Mouse (Mus musculus) 416B (cell line): ENCODE measurements around the gene Mia2.

Experiments
- DNase-seq: peaks from one replicate; pipeline ENCODE4 v3.0.0; 2011; ENCODE audit warnings: low read depth

Gene Mia2

DNA sequence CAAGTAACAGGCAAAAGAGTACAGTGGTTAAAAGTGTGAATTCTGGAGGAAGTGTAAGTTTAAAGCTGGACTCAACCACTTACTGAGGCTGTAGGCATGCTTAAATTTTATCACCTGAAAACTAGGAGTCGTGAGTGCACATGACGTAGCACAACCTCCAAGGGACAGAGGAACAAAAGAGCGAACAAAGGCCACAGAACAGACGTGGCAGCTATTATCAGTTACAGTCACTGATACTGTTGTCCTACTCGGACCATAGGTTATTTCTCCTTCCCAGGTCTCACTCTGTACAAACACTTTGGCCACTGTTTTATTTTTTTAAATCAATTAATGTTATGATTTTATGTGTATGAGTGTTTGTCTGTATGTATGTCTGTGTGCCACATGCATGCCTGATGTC lies 9.2 kb downstream of the Mia2 start:
- no peak for DNase-seq

GRCm38 (mm10) chr12:59105914-59106313 lies 10.3 kb downstream of the Mia2 start:
- DNase-seq, result no peak

DNA sequence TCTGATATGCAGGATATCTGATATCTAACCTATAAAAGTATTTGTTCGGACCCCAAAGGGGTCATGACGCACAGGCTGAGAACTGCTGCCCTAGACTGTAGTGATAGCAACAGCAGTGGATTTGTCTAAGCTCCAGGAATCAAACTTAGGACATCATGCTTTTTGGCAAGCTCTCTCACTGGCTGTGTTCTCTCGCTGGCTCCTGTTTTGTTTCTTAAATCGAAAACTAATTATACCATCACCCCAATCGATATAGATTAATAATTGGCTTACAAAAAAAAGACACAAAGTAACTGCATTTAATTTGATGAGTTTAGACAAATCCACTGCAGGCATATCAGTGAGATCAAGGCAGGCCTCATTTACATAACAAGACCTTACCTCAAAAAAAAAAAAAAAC lies 10.9 kb downstream of the Mia2 start:
- no peak for DNase-seq

DNA sequence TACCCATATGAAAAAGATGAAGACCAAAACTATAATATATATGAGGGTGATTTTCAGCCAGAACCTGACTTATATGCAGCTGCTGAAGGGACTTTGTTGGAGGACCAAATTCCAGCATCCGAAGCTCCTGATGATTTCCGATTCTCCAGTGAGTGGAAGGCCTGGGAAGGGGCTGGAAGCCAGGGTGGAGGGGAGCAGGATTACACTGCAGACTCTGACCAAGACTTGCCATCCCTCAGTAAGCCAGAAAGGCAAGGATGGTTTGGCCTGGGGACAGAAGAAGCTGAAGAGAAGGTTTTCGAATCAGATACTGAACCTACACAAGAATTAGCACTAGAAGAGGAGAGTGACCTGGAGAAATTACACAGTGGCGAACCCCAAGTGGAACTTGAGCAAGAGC lies 12.3 kb downstream of the Mia2 start:
- no peak for DNase-seq

DNA sequence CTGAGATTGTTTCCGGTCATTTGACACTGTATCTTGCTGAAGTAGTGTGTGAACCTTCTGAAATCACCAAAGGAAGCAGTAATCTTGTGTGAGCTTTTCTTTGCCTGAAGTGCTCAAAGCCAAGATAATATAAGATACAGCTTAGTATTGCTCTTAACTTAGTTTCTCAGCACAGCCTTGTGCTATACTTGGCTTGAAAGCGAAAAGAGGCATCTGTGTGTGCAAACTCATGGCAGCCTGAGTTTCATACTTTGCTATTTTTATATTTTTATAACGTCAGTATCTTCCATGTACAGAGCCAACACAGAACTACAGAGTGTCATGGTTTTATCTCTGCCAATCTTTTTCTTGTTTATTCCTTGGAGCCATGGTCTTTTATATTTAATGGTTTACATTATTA lies 21.6 kb downstream of the Mia2 start:
- DNase-seq, result no peak

DNA sequence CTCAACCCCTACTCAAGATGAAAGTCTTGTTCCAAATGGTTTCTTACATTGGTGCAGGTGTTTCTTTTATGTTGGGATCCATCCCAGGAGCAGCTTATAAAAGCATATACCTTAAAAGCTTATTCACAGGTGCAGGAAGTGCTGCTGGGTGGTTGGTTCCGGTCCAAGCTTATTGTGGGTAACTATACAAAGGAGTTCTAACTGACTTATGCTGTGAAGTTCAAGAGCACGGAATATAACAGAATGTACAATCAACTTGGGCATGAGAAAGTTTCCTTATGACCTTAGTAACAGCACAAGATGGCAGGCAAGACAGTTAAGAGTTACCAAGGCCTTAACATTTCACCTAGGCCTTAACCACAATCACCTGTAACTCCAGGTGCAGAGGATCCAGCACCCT lies 29.8 kb downstream of the Mia2 start:
- no peak for DNase-seq

DNA sequence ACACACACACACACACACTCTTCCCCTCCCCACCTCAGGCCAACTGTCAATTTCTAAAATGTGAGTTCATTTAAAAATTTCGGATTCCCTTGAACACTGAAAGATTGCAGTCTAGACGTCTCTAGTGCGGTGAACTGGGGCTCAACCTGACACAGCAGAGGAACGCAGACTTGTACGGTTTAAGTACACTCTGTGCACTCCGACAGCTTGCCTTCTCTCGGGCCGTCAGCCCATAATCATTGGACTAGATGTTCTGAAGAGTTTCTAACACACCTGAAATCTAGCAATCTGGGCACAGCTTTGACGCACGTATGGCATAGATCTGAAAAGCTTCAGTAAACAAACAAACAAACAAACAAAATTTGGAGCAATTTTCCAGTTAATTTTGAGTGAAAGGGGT lies 32.9 kb downstream of the Mia2 start:
- DNase-seq, result no peak

GRCm38 (mm10) chr12:59129038-59129437 lies 33.4 kb downstream of the Mia2 start:
- peak; percentile 31 for DNase-seq

- DNase-seq, result peak; percentile 65
Observed at GRCm38 (mm10) chr12:59129592-59129991, 34.0 kb downstream of the Mia2 start.

DNA sequence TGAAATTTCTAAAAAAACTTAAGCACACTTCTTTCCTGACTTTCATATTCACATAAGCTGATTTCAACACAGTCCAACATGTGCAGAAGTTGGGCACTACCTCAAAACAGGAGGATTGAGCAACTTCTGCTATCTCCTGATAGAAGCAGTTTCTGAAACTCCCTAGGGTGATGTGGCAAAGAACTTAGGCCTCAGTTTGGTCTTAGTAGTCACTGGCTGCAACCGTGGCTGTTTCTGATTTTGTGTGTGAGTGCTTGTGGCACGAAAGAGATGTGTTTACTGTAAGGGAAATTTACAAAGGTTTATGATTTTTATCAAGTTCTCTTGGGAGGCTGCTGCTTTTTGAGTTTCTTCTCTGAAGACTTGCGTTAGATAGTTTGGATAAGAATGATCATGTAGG lies 34.6 kb downstream of the Mia2 start:
- DNase-seq, result peak; percentile 93

DNA sequence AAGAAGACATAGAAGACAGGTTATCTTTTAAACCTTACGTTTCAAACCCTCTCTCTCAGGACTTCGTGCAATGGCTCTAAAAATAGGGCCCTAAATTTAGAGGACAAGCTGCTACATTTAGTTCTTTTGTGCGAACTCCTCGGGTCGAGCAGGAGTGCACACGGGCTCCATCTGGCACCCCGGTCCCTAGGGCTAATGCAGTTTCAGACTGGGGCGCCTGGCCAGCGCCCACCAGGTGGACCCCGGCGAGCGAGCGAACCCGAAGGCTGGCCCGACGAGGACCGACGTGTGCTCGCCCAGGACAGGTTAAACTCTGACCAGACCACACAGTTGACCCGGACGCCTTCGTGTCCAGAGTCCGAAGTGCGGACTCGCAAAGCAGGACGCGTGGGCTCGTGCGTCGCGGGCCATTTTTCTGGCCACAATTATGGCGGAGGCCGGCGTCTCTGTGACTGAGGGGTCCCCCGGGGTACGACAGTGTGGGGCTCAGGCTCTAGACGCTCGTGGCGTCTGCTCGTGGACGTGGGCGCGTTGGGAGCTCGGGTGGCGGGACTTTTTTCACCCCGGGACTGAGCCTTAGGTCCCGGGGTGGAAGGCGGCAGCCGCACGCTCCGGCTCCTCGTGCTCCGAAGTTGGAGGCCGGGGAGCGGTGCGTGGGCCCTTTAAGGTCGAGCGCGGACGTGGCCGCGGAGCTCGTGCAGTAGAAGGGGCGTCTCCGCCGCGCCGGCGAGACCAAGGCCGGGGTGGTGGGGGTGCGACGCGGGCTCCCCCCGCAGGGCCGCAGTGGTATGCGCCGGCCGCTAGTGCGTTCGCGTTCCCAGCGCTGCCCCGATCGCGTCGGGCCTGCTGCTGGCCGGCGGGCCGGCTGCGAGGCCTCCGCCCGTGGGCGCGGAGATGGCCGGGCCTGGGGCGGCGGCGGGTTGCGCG lies 35.3 kb downstream of the Mia2 start:
- peak; percentile 90 for DNase-seq

DNA sequence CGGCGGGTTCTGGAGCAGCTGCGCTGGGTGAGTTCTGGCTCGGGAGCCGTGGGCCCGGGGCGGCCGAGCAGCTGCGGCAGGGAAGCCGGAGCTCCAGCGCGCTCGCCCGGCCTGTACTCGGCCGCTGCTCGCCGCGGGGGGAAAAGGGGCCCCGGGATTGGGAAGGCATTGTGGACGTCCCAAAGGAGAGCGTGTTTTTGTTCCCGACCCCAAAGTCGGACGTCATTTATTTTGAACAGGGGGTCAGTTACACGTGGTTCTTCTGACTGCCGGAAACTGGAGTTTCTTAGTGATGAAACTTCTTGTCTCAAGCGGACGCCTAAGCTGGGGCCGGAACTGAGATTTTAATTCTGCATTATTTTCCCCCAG lies 36.0 kb downstream of the Mia2 start:
- DNase-seq, result peak; percentile 75

- DNase-seq, result peak; percentile 20
Observed at GRCm38 (mm10) chr12:59132462-59132861, 36.9 kb downstream of the Mia2 start.

- peak; percentile 21 for DNase-seq
Observed at GRCm38 (mm10) chr12:59132940-59133339, 37.3 kb downstream of the Mia2 start.

GRCm38 (mm10) chr12:59133437-59133999 lies 37.9 kb downstream of the Mia2 start:
- DNase-seq, result peak; percentile 47

GRCm38 (mm10) chr12:59135096-59135495 lies 39.5 kb downstream of the Mia2 start:
- no peak for DNase-seq

DNA sequence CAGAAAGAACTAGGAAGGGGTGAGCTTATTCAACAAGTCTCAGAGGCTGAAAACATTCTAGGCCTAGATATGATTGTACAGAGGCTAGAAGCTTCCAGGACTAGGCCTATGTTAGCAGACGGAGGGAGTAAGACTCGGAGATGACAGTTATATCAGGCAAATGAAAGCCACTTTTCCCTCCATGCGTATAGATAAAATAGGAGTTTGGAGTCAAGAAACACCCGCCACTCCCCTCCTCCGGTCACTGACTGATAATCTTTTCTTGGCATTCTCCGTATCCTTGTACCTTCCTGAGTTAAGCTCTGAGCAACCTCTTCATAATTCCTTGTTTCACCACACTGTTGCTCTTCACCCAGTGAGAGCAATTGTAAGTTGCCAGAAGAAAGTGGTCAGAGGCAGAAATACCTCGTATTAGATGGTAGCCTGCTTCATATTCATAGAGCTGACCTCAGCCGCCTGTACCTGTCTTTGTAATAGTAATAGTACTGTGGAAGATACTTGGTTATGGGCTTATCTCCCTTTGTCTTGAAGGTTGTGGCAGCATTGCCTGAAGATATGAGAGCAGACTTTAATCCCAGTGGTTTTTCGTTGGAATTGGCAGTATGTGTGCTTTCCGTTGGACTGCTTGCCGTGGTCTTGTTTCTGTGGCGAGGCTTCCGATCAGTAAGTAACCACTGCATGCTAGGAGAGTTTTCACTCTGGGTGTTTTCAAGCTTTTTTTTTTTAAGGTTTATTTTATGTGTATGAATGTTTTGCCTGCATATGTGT lies 40.1 kb downstream of the Mia2 start:
- DNase-seq, result no peak

GRCm38 (mm10) chr12:59137031-59137430 lies 41.4 kb downstream of the Mia2 start:
- DNase-seq, result no peak

GRCm38 (mm10) chr12:59139372-59139771 lies 43.8 kb downstream of the Mia2 start:
- DNase-seq, result peak; percentile 35

- DNase-seq, result no peak
Observed at GRCm38 (mm10) chr12:59145130-59145529, 49.5 kb downstream of the Mia2 start.

DNA sequence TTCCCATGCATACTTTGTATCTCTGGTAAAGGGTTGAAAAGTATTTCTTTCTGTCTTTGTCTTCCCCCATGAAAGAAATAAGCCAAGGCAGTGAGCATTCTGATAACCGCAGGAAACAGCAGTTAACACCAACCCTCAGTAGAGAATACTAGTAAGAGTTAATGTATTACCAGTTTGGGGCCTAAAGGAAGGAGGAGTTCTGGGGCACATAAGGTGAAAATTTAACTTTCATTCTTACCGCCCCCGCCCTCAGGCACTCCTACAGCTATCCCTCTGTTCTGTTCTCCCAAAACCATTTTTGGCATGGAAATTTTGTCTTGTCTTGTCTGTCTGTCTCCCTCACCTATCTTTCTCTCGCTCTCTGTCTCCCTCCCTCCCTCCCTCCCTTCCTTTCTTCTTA lies 54.1 kb downstream of the Mia2 start:
- DNase-seq, result no peak

DNA sequence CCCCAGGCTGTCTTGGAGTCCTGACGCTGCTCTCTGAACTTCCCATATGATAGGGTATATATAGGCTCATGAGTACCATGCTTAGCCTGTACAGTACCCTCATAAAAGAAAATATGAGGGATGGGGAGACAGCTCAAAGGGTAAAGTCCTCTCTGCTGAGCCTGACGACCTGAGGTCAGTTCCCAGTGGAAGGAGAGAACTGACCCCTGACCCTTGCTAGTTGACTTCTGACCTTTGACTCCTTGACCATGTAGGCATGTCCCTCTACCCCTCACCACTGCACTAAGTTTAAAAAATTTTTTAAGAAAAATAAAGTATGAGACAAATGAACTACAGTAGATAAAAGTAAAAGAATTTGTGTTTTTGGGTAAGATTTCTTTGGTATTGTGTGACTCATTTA lies 65.5 kb downstream of the Mia2 start:
- DNase-seq, result no peak

DNA sequence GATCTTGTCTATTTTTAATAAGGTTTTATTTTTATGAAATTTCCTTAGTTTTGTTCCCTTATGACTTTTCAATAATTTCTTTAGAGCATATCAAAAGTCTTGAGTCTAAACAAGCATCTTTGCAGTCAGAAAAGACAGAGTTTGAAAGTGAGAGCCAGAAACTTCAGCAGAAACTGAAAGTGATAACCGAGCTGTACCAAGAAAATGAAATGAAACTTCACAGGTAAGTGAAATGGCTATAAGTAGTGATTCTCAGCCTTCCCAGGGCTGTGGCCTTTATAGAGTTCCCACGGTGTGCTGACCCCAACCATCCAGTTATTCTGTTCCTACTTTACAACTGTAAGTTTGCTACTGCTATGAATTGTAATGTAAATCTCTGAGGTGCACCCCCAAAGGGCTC lies 67.2 kb downstream of the Mia2 start:
- no peak for DNase-seq
